Mouse (Mus musculus) neural tube, embryonic 12.5 days (tissue): ENCODE measurements at regions not wholly inside any gene's neighbourhood (a gene's known extent, or its start where the extent isn't known, plus 50 kb on each side); places are given as distances from the start of the nearest gene placed in this dataset. TPM values are rescaled to one million over a fixed set of nuclear protein-coding genes. Genes with fewer than 3 reads are reported as not detected.

Experiments
- ATAC-seq: fragments of 200-750 bp; cut with Nextera tagmentation; 2 replicates; pipeline ENCODE4 v1.8.0; 2017; ENCODE audit warnings: low read depth, mild to moderate bottlenecking, moderate TSS enrichment, moderate library complexity; ENCODE audit not compliant: low FRiP score
- H3K27ac ChIP-seq: fragments of 300-500 bp; sonication (generic); 2 replicates; pipeline ENCODE4 v1.5.1; 2016
- H3K27me3 ChIP-seq: fragments of 300-500 bp; sonication (generic); replicated peaks from 2 replicates; pipeline ENCODE4 v1.6.1; 2016; ENCODE audit warnings: mild to moderate bottlenecking
- H3K36me3 ChIP-seq: fragments of 300-500 bp; sonication (generic); 2 replicates; pipeline ENCODE4 v1.6.1; 2016; ENCODE audit warnings: mild to moderate bottlenecking
- H3K4me1 ChIP-seq: fragments of 300-500 bp; sonication (generic); 2 replicates; pipeline ENCODE4 v1.6.1; 2016
- H3K4me2 ChIP-seq: fragments of 300-500 bp; sonication (generic); replicated peaks from 2 replicates; pipeline ENCODE4 v1.6.1; 2016; ENCODE audit warnings: mild to moderate bottlenecking
- H3K4me3 ChIP-seq: fragments of 300-500 bp; sonication (generic); 2 replicates; pipeline ENCODE4 v1.5.1; 2016
- H3K9ac ChIP-seq: fragments of 300-500 bp; sonication (generic); 2 replicates; pipeline ENCODE4 v1.6.1; 2016; ENCODE audit warnings: mild to moderate bottlenecking
- H3K9me3 ChIP-seq: fragments of 300-500 bp; sonication (generic); 2 replicates; pipeline ENCODE4 v1.6.1; 2016; ENCODE audit warnings: mild to moderate bottlenecking
- WGBS: fragments of 180-500 bp; shearing (Covaris S2); methylation state at CpG from one replicate; pipeline ENCODE4 v1.1.7; 2016; 5-methylcytosine and 5-hydroxymethylcytosine counted together
- microRNA-seq: library from miRNA; unstranded; fragments of <30 nt; microRNA quantifications from one replicate; pipeline ENCODE4, GENCODE M21; 2017

GRCm38 (mm10) chr1:190239796-190240195, 69.3 kb upstream of the Prox1 start:
- Histone ChIP-seq H3K4me2 (no peak overlapping the region), H3K27me3 (no peaks in the 10 kb centered on the region), H3K36me3 (no peaks in the 10 kb centered on the region), H3K9me3 (no peaks in the 10 kb centered on the region), H3K4me3 (no peak overlapping the region), H3K9ac (no peak overlapping the region), H3K4me1 (no peaks in the 10 kb centered on the region), H3K27ac (no peak overlapping the region)
- WGBS, result 87% methylated on average over 6 of the region's 6 CpGs
- ATAC-seq, result no peak

GRCm38 (mm10) chr1:190230866-190231265, 60.4 kb upstream of the Prox1 start:
- H3K9me3 ChIP-seq, result peaks cover 5% of the 10 kb centered on the region; the same call in 1 of the 2 replicates
- H3K9ac ChIP-seq, result no peak overlapping the region
- H3K27me3 ChIP-seq, result no peaks in the 10 kb centered on the region
- H3K4me1 ChIP-seq, result no peaks in the 10 kb centered on the region
- no peaks in the 10 kb centered on the region for H3K36me3 ChIP-seq
- H3K4me3 ChIP-seq, result no peak overlapping the region
- ATAC-seq, result no peak
- H3K4me2 ChIP-seq, result no peak overlapping the region
- H3K27ac ChIP-seq, result no peak overlapping the region
- 63% methylated on average over 5 of the region's 5 CpGs for WGBS

GRCm38 (mm10) chr1:190220417-190220816, 49.9 kb upstream of the Prox1 start:
- Histone ChIP-seq H3K27me3 (no peaks in the 10 kb centered on the region), H3K27ac (no peak overlapping the region), H3K36me3 (no peaks in the 10 kb centered on the region), H3K4me2 (no peak overlapping the region), H3K9ac (no peak overlapping the region), H3K4me3 (no peak overlapping the region), H3K4me1 (peaks cover 5% of the 10 kb centered on the region; the same call in 1 of the 2 replicates), H3K9me3 (peaks cover 10% of the 10 kb centered on the region; the same call in 1 of the 2 replicates)
- WGBS, result 50% methylated on average over 9 of the region's 9 CpGs
- ATAC-seq, result no peak

Small RNA genes lying in the stretch of these regions (microRNA-seq; reads per million reads assigned to microRNA genes)
- not detected for gene Gm47294
